11 mouse cellular contexts compared by ENCODE assay signal in genomic region chr1:145227181-145227580, GRCm38 (mm10).
"Had no signal": no experiment of that assay in that cellular context is flagged by ENCODE, and none has a peak within 500 bp of the region (broad histone marks: within the 10 kb centered on the region; RNA-seq: fewer than 3 reads in every experiment).

No protein-coding gene starts in this region.

- DNase-seq: gastrocnemius, adult 2 months; gastrocnemius, postnatal 10 days; gastrocnemius, postnatal 25 days; heart, adult 18-20 months; heart, postnatal 10 days; heart, postnatal 4 days; kidney, adult 18-20 months; kidney, adult 8-10 months; kidney, postnatal 10 days; kidney, postnatal 25 days; kidney, postnatal 4 days had no signal
